Mouse (Mus musculus) E14TG2a.4 (cell line): ENCODE measurements around the gene Gab2.

Source experiments
- H3K27me3 ChIP-seq: 2 replicates; pipeline ENCODE4 v1.6.1; 2014; ENCODE audit warnings: low read length, control low read depth; ENCODE audit not compliant: insufficient read depth
- H3K36me3 ChIP-seq: 2 replicates; pipeline ENCODE4 v1.6.1; 2014; ENCODE audit warnings: low read length, control low read depth; ENCODE audit not compliant: insufficient read depth
- H3K4me1 ChIP-seq: replicated peaks from 2 replicates; pipeline ENCODE4 v1.6.1; 2014; ENCODE audit warnings: low read depth, low read length, control low read depth
- H3K4me3 ChIP-seq: replicated peaks from 2 replicates; pipeline ENCODE4 v1.5.1; 2014; ENCODE audit warnings: mild to moderate bottlenecking, low read length
- H3K9me3 ChIP-seq: 2 replicates; pipeline ENCODE4 v1.6.1; 2014; ENCODE audit warnings: low read length, control low read depth
- CTCF ChIP-seq: conservative IDR thresholded peaks from 2 replicates; pipeline ENCODE4 v1.5.1; 2014; ENCODE audit warnings: low read length
- NANOG ChIP-seq: IDR thresholded peaks from 2 replicates; pipeline ENCODE4 v1.6.1; 2014; ENCODE audit warnings: borderline replicate concordance, low read length, mixed read lengths
- POU5F1 ChIP-seq: IDR thresholded peaks from 2 replicates; pipeline ENCODE4 v1.6.1; 2014; ENCODE audit warnings: low read length, borderline replicate concordance

The Gab2 gene

DNA sequence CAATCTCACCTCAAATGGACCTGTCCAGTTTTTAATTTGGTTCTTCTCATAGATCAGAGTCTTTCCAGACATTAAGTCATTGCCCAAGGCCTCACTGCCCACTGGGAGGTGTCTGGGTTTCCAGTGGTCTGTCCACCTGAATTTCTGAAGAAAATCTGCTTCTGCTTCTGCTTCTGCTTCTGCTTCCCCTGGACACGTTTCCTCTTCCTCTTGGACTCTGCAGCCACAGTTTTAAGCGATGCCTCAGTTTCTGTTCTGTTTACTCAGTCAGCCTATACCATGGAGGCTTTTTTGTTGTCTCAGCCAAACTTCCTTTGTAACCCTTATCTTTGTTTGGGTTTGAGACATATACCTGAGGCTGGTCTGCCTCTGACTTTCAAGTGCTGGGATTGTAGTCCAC lies 170.3 kb downstream of the Gab2 start:
- Histone ChIP-seq H3K27me3 (no peaks in the 10 kb centered on the region), H3K9me3 (peaks cover 4% of the 10 kb centered on the region; the same call in 1 of the 2 replicates), H3K36me3 (no peaks in the 10 kb centered on the region), H3K4me1 (no peaks in the 10 kb centered on the region), H3K4me3 (no peak overlapping the region)
- TF ChIP-seq CTCF, result no peak
- no peak for TF ChIP-seq NANOG
- no peak for TF ChIP-seq POU5F1

DNA sequence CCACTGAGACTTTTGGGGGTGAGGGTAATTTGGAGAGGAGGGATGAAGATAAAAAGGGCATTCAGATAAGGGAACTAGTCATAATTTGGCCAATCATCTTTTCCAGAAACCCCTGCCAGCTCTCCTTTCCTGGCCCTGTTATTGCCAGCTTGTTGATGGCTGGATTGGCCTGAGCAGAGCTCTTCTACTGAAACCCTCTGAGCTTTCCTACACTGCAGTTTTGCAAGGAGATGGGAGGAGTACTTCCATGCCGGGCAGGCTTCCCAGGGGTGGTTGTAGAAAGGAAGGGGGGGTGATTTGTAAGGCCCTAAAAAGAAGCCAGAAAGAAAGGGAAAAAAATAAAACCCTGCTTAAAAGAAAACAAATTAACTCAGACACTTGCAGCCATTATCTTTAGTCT lies 181.2 kb downstream of the Gab2 start:
- Histone ChIP-seq H3K4me3 (no peak overlapping the region), H3K4me1 (no peaks in the 10 kb centered on the region), H3K36me3 (no peaks in the 10 kb centered on the region), H3K27me3 (no peaks in the 10 kb centered on the region), H3K9me3 (peaks cover 7% of the 10 kb centered on the region)
- TF ChIP-seq POU5F1 (no peak), CTCF (no peak), NANOG (no peak)

- Histone ChIP-seq H3K36me3 (no peaks in the 10 kb centered on the region), H3K4me3 (no peak overlapping the region), H3K9me3 (peaks cover 21% of the 10 kb centered on the region), H3K4me1 (no peaks in the 10 kb centered on the region), H3K27me3 (no peaks in the 10 kb centered on the region)
- TF ChIP-seq NANOG (no peak), CTCF (no peak), POU5F1 (no peak)
Observed at GRCm38 (mm10) chr7:97270367-97270766, 189.0 kb downstream of the Gab2 start.

- Histone ChIP-seq H3K4me3 (no peak overlapping the region), H3K27me3 (no peaks in the 10 kb centered on the region), H3K9me3 (peaks cover 21% of the 10 kb centered on the region), H3K4me1 (no peaks in the 10 kb centered on the region), H3K36me3 (no peaks in the 10 kb centered on the region)
- TF ChIP-seq CTCF (no peak), POU5F1 (no peak), NANOG (no peak)
Observed at GRCm38 (mm10) chr7:97271068-97271467, 189.7 kb downstream of the Gab2 start.

GRCm38 (mm10) chr7:97296986-97297385 lies 215.6 kb downstream of the Gab2 start:
- no peaks in the 10 kb centered on the region for H3K9me3 ChIP-seq
- no peak overlapping the region for H3K4me3 ChIP-seq
- no peak for TF ChIP-seq POU5F1
- TF ChIP-seq NANOG, result no peak
- TF ChIP-seq CTCF, result no peak
- H3K36me3 ChIP-seq, result no peaks in the 10 kb centered on the region
- peaks cover 22% of the 10 kb centered on the region for H3K27me3 ChIP-seq
- H3K4me1 ChIP-seq, result no peaks in the 10 kb centered on the region

- peaks cover 22% of the 10 kb centered on the region for H3K27me3 ChIP-seq
- no peaks in the 10 kb centered on the region for H3K4me1 ChIP-seq
- no peak overlapping the region for H3K4me3 ChIP-seq
- TF ChIP-seq NANOG (no peak), CTCF (peak; percentile 75)
- H3K9me3 ChIP-seq, result no peaks in the 10 kb centered on the region
- no peaks in the 10 kb centered on the region for H3K36me3 ChIP-seq
Observed at GRCm38 (mm10) chr7:97297466-97297865, 216.1 kb downstream of the Gab2 start.

- no peak overlapping the region for H3K4me3 ChIP-seq
- H3K9me3 ChIP-seq, result no peaks in the 10 kb centered on the region
- no peaks in the 10 kb centered on the region for H3K36me3 ChIP-seq
- H3K4me1 ChIP-seq, result no peaks in the 10 kb centered on the region
- H3K27me3 ChIP-seq, result peaks cover 22% of the 10 kb centered on the region
- no peak for TF ChIP-seq CTCF
- TF ChIP-seq NANOG, result no peak
- TF ChIP-seq POU5F1, result no peak
Observed at GRCm38 (mm10) chr7:97298279-97298678, 216.9 kb downstream of the Gab2 start.

- Histone ChIP-seq H3K36me3 (no peaks in the 10 kb centered on the region), H3K27me3 (peaks cover 20% of the 10 kb centered on the region)
- TF ChIP-seq NANOG, result no peak
- no peak for TF ChIP-seq CTCF
- no peak for TF ChIP-seq POU5F1
Observed at GRCm38 (mm10) chr7:97298943-97299342, 217.6 kb downstream of the Gab2 start.

GRCm38 (mm10) chr7:97300914-97301313 lies 219.5 kb downstream of the Gab2 start:
- no peaks in the 10 kb centered on the region for H3K4me1 ChIP-seq
- H3K27me3 ChIP-seq, result peaks cover 24% of the 10 kb centered on the region
- H3K4me3 ChIP-seq, result no peak overlapping the region
- no peak for TF ChIP-seq NANOG
- no peak for TF ChIP-seq POU5F1
- TF ChIP-seq CTCF, result no peak
- H3K36me3 ChIP-seq, result no peaks in the 10 kb centered on the region
- H3K9me3 ChIP-seq, result no peaks in the 10 kb centered on the region

More at GRCm38 (mm10) chr7:97298943-97299342, 217.6 kb downstream of the Gab2 start:
- Histone ChIP-seq H3K4me1 (no peaks in the 10 kb centered on the region), H3K9me3 (no peaks in the 10 kb centered on the region), H3K4me3 (no peak overlapping the region)
